Mouse (Mus musculus) hindlimb bud, embryonic 11.5 days (tissue): Measurements from ENCODE around the gene Mat2a.
"Not testable (repeated sequence)": the region's sequence is repeated elsewhere in the genome, so short reads cannot be mapped to it uniquely, and the experiment has no call there.

Experiments used
- DNase-seq: peaks from one replicate; pipeline ENCODE4 v3.0.0-alpha.2; 2012; ENCODE audit warnings: low read depth, low spot score; ENCODE audit errors: extremely low spot score

Mat2a gene

GRCm38 (mm10) chr6:72439355-72440185 is at the start of gene Mat2a:
Gene Mat2a (minus strand): TSS chr6:72439558.
- DNase-seq: no peak

GRCm38 (mm10) chr6:72488850-72489249 is 49.5 kb upstream of the Mat2a start:
- DNase-seq: no peak

GRCm38 (mm10) chr6:72487282-72487681 is 47.9 kb upstream of the Mat2a start:
- no peak for DNase-seq

GRCm38 (mm10) chr6:72486307-72486706 is 46.9 kb upstream of the Mat2a start:
- DNase-seq: no peak

- DNase-seq: no peak
Measured at GRCm38 (mm10) chr6:72484887-72485286, 45.5 kb upstream of the Mat2a start.

GRCm38 (mm10) chr6:72482156-72482555 is 42.8 kb upstream of the Mat2a start:
- DNase-seq: no peak

GRCm38 (mm10) chr6:72480422-72480702 is 41.0 kb upstream of the Mat2a start:
- DNase-seq: no peak

GRCm38 (mm10) chr6:72479645-72480421 is 40.5 kb upstream of the Mat2a start:
- DNase-seq: no peak

GRCm38 (mm10) chr6:72478691-72479090 is 39.3 kb upstream of the Mat2a start:
- DNase-seq: not testable (repeated sequence)

GRCm38 (mm10) chr6:72477621-72478020 is 38.3 kb upstream of the Mat2a start:
- no peak for DNase-seq

GRCm38 (mm10) chr6:72476836-72477235 is 37.5 kb upstream of the Mat2a start:
- DNase-seq: no peak

GRCm38 (mm10) chr6:72475221-72475985 is 36.0 kb upstream of the Mat2a start:
- DNase-seq: no peak

GRCm38 (mm10) chr6:72473264-72474041 is 34.1 kb upstream of the Mat2a start:
- no peak for DNase-seq

- no peak for DNase-seq
Measured at GRCm38 (mm10) chr6:72466171-72466570, 26.8 kb upstream of the Mat2a start.

- no peak for DNase-seq
Measured at GRCm38 (mm10) chr6:72465361-72466157, 26.2 kb upstream of the Mat2a start.

GRCm38 (mm10) chr6:72462550-72463257 is 23.3 kb upstream of the Mat2a start:
- DNase-seq: not testable (repeated sequence)

GRCm38 (mm10) chr6:72460036-72460801 is 20.9 kb upstream of the Mat2a start:
- DNase-seq: no peak

- no peak for DNase-seq
Measured at GRCm38 (mm10) chr6:72458921-72459320, 19.6 kb upstream of the Mat2a start.

- no peak for DNase-seq
Measured at GRCm38 (mm10) chr6:72458418-72458817, 19.1 kb upstream of the Mat2a start.
